Mouse (Mus musculus) gonadal fat pad, adult 2 months (tissue): Measurements from ENCODE around the gene Srxn1. TPM values are rescaled to one million over a fixed set of nuclear protein-coding genes. Genes with fewer than 3 reads are reported as not detected.
A peak's percentile ranks its signal among the peaks of the same experiment; 100 is the strongest.

Experiments used
- DNase-seq: peaks from one replicate; pipeline ENCODE4 v3.0.0-alpha.2; 2012; ENCODE audit warnings: low read depth
- polyA plus RNA-seq: library from polyadenylated mRNA; depleted of rRNA; stranded (reverse); fragments of >200 nt; gene quantifications from 2 replicates; pipeline ENCODE4 v1.2.3, GENCODE M21; 2012

Srxn1 gene
- polyA plus RNA-seq, 1 experiment = 124 TPM

GRCm38 (mm10) chr2:152119228-152119865 is 14.0 kb downstream of the Srxn1 start:
- no peak for DNase-seq

GRCm38 (mm10) chr2:152122896-152123295 is 17.6 kb downstream of the Srxn1 start:
- no peak for DNase-seq

- DNase-seq = no peak
These were observed 23.3 kb downstream of the Srxn1 start for GRCm38 (mm10) chr2:152128597-152128996.

GRCm38 (mm10) chr2:152129778-152130177 is 24.5 kb downstream of the Srxn1 start:
- DNase-seq = no peak

DNA sequence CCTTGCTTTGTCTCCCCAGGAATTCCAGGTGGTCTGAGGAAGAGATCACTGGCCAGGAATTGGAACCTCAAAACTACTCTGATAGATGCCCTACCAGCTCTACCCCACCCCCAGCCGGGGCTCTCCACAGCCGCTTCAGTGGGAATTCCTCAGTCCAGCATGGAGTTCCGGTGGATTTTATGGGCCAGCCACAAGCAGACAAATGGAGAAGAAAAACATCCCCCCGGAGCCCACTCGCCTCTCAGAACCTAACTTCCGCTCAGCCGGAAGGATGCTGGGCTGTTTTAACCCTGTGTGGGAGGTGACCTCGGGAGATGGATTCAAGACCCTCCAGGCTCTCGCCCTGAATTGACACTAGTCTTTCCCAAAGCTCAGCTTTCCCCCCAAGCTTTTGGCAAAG is 26.7 kb downstream of the Srxn1 start:
- DNase-seq = no peak

GRCm38 (mm10) chr2:152132691-152133090 is 27.4 kb downstream of the Srxn1 start:
- peak; percentile 54 for DNase-seq

DNA sequence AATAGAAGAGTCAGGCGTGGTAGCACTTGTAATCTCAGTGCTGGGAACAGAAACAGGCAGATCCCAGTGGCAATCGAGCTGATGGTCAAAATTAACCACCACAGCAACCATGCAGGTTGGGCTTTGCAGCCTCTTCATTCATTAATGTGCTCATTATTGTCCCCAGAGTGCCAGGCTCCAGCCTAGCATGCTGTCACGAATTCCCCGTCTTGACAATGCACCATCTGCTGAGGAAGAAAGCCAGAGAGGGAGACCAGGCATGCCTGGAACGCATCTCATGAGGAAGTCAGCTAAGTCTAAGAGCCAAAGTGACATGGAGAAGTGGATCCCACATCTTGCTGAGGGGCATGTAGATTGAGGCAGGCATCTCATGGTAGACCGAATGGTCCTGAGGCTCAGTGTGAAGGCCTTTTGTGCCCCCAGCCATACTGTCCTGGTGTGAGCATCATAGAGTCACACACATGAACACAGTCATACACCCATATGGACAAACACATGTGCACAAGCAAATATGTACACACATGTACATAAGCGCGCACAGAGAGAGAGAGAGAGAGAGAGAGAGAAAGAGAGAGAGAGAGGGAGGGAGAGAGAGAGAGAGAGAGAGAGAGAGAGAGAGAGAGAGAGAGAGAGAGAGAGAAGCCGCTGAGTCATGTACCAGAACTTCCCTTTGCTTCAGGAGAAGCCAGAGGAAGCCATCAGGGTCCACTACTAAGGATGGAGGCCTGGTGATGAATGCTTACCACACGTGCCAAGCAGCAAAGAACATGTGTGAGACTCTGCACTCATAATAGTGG is 34.1 kb downstream of the Srxn1 start:
- no peak for DNase-seq

- no peak for DNase-seq
These were observed 35.6 kb downstream of the Srxn1 start for GRCm38 (mm10) chr2:152140941-152141340.

GRCm38 (mm10) chr2:152141491-152141890 is 36.2 kb downstream of the Srxn1 start:
- DNase-seq = no peak

DNA sequence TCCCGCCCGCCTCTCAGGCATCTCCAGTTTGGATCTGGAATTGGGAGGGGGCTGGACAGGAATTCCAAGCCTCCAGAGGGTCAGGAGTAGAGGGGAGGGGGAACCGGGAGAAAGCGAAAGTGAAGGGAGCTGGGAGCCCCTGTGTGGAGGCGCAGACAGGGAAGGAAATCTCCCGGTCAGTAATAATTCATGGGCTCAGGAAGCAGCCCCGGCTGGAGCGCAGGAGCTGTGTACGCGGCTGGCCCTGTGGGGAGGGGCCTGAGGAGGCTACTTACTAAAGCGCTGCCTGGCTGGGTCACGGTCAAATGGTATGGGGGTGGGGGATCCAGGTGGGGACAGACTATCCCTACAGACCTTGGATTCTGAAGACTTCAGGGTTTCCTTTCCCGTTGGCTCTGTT is 36.7 kb downstream of the Srxn1 start:
- no peak for DNase-seq

- DNase-seq = no peak
These were observed 37.3 kb downstream of the Srxn1 start for GRCm38 (mm10) chr2:152142571-152142970.

DNA sequence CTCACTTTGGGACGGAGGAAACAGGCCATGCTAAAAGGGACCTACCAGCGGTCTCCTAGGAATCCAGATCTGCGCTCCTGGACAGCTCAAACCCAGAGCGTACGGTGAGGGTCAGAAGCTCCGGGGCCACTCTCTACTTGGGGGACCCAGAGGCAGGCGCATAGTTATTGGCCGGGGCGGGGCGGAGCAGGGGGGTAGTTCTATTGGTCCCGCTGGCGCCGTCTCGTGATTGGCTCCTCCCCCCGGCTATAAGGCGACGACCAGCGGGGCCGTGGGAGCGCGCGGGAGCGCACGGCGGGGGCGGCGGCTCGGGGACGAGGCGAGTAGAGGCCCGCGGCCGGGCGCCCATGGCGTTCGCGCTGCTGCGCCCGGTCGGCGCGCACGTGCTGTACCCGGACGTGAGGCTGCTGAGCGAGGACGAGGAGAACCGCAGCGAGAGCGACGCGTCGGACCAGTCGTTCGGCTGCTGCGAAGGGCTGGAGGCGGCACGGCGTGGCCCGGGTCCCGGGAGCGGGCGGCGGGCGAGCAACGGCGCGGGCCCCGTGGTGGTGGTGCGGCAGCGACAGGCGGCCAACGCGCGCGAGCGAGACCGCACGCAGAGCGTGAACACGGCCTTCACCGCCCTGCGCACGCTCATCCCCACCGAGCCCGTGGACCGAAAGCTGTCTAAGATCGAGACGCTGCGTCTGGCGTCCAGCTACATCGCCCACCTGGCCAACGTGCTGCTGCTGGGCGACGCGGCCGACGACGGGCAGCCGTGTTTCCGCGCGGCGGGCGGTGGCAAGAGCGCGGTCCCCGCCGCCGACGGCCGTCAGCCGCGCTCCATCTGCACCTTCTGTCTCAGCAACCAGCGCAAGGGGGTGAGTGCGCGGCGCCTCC is 38.2 kb downstream of the Srxn1 start, which contains the start of gene Tcf15:
Gene Tcf15, plus strand, starts transcription at position 283 of the 879 bp plus-strand sequence.
- no peak for DNase-seq

- no peak for DNase-seq
These were observed 38.8 kb downstream of the Srxn1 start for GRCm38 (mm10) chr2:152144158-152144450.

DNA sequence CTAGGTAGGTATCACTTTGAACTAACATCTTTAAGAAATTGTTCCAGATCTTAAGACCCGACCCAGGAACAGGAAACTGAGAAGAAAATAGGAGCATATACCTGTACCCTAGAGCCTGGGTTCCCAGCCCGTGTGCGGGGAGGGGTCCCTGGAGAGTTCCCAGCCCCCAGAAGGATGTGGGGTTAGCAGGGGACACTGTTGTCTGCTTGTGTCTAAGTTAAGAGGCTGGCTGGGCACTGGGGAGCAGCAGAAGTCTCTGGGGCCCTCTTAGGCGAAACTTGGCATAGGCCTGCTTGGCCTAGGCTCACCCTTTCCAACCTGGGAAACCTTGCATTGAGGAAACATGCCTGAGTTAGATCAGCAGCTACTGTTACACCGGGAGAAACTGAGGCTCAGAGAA is 39.2 kb downstream of the Srxn1 start:
- DNase-seq = no peak

DNA sequence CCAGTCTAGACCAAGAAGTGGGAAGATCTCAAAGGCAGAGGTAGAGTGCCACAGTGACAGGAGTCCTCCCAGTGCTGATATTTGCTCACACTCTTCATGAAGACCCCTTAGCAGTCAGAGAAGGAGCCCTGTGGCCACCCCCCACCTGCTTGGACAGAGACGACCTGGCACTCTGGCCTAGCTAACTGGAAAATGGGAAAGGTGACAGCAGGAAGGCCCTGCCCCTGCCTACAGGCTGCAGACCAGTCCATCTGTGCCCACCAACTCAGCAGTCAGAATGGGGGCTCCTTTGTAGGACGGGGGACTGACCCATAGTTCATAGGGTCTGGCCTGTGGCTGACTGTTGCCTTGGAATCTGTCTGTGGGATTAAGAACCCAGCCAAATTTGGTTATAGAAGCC is 40.4 kb downstream of the Srxn1 start:
- no peak for DNase-seq

GRCm38 (mm10) chr2:152147079-152147478 is 41.8 kb downstream of the Srxn1 start:
- no peak for DNase-seq

- DNase-seq = no peak
These were observed 43.4 kb downstream of the Srxn1 start for GRCm38 (mm10) chr2:152148675-152149074.

GRCm38 (mm10) chr2:152149891-152150290 is 44.6 kb downstream of the Srxn1 start:
- no peak for DNase-seq

DNA sequence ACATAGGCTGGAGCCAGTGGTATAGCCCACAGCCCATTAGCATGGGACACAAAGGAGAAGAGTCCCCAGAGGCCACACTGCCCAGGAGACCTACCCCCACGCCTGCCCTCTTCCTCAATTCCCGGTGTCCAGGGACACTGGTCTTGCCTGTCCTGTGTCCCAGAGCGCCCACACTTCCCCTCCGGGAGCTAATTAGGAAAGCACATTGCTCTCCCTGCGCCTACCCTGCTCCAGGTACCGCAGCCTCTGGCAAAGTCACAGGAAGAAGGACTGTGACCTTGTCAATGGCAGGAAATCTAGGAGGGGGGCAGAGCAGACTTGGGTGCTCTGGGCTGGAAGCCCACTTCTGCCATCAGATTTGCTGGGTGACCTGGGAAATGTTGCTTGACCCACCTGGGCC is 45.1 kb downstream of the Srxn1 start:
- DNase-seq = no peak

DNA sequence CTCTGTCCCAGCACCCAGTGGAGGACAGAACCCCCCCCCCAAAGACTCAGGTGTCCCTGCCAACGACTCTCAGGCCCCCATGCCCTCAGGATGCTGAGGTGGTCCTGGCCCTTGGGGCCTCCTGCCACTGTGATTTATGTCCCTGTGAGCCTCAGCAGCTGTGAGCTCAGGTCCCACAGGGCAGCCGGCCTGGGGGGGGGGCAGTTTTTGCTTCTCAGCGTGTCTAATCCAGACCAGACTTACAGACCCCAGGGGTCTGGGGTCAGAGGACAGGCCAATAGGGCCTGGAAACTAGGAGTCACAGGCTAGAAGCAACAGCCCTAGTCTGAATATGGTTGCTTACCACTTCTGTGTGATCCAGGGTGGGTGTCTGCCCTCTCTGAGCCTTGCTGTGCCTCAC is 48.0 kb downstream of the Srxn1 start:
- no peak for DNase-seq

DNA sequence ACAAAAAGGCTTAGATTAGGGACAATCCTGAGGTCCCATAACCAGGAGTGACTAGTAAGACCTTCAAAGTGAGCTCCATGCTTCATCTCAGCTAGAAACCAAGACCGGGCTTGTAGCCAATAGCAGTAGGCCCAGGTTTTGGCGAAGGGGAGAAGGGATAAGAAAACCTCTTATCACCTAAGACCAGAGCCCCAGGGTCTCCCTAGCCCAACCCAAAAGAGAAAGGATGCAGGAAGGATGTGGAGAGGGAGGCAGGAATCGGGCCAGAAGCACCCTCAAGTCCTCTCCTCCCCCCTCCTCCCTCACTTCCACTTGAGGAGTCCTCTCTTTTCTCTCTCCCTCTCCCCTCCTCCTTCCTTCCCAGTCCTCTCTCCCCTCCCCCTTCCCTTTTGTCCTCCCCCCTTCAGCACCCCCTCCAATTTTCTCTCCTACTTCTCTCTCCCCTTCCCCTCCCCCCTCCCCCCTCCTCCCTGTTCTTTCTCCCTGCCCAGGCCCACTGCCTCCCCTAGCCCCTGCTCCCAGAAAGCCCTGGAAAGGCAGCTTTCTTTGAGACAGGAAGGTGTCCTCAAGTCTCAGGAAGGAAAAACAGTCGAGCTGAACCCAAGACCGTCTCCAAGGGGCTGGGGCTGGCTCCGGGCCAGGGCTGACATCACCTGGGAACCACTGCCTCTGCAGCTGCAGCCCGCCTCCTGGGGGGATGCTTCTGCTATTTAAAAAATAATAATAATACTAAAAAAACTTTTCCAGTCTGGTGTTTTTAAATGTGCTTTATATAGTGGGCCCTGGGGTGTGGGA is 50.3 kb downstream of the Srxn1 start:
- no peak for DNase-seq

- DNase-seq = no peak
These were observed 51.2 kb downstream of the Srxn1 start for GRCm38 (mm10) chr2:152156471-152156870.
